Mouse (Mus musculus) limb, embryonic 10.5 days (tissue): ENCODE measurements around the gene Taar2. TPM values are rescaled to one million over a fixed set of nuclear protein-coding genes. Genes with fewer than 3 reads are reported as not detected.
A peak's percentile ranks its signal among the peaks of the same experiment; 100 is the strongest.

Experiments
- DNase-seq: peaks from one replicate; pipeline ENCODE4 v3.0.0-alpha.2; 2017; ENCODE audit warnings: low spot score
- H3K27ac ChIP-seq: fragments of 300-500 bp; sonication (generic); 2 replicates; pipeline ENCODE4 v1.5.1; 2016; ENCODE audit warnings: mild to moderate bottlenecking
- H3K27me3 ChIP-seq: fragments of 300-500 bp; sonication (generic); 2 replicates; pipeline ENCODE4 v1.6.1; 2016; ENCODE audit warnings: low read depth, mild to moderate bottlenecking; ENCODE audit not compliant: poor library complexity, severe bottlenecking
- H3K36me3 ChIP-seq: fragments of 300-500 bp; sonication (generic); 2 replicates; pipeline ENCODE4 v1.6.1; 2016; ENCODE audit warnings: mild to moderate bottlenecking, moderate library complexity
- H3K4me1 ChIP-seq: fragments of 300-500 bp; sonication (generic); 2 replicates; pipeline ENCODE4 v1.6.1; 2016
- H3K4me3 ChIP-seq: fragments of 300-500 bp; sonication (generic); 2 replicates; pipeline ENCODE4 v1.5.1; 2016; ENCODE audit warnings: mild to moderate bottlenecking, moderate library complexity
- H3K9me3 ChIP-seq: fragments of 300-500 bp; sonication (generic); replicated peaks from 2 replicates; pipeline ENCODE4 v1.6.1; 2016; ENCODE audit warnings: mild to moderate bottlenecking
- WGBS: fragments of 180-500 bp; shearing (Covaris S2); methylation state at CpG from one replicate; pipeline ENCODE4 v1.1.7; 2016; 5-methylcytosine and 5-hydroxymethylcytosine counted together
- polyA plus RNA-seq: library from polyadenylated mRNA; unstranded; fragments of >200 nt; fragmentation: Nextera tagmentation; extraction: Ambion mirVana; gene quantifications from 2 replicates; pipeline ENCODE4 v1.2.1, GENCODE M21; 2016

Gene Taar2
- polyA plus RNA-seq, result not detected in 2 replicates

- Histone ChIP-seq H3K4me1 (no peaks in the 10 kb centered on the region), H3K27ac (no peak within 1 kb of the TSS), H3K27me3 (no peaks in the 10 kb centered on the region), H3K36me3 (no peaks in the 10 kb centered on the region), H3K9me3 (no peaks in the 10 kb centered on the region), H3K4me3 (no peak within 1 kb of the TSS)
- DNase-seq, result no peak
- WGBS, result 68% methylated on average over 6 of the region's 6 CpGs
Observed at GRCm38 (mm10) chr10:23938312-23938711, at the start of gene Taar2. Gene Taar2 (plus strand): TSS chr10:23938572.

GRCm38 (mm10) chr10:23892987-23893386 lies 45.4 kb upstream of the Taar2 start:
- Histone ChIP-seq H3K27me3 (no peaks in the 10 kb centered on the region), H3K4me3 (no peak overlapping the region), H3K36me3 (no peaks in the 10 kb centered on the region), H3K9me3 (no peaks in the 10 kb centered on the region), H3K4me1 (peaks cover 6% of the 10 kb centered on the region; the same call in 1 of the 2 replicates), H3K27ac (no peak overlapping the region)
- DNase-seq, result no peak
- 91% methylated on average over 1 of the region's 1 CpGs for whole genome bisulfite sequencing

DNA sequence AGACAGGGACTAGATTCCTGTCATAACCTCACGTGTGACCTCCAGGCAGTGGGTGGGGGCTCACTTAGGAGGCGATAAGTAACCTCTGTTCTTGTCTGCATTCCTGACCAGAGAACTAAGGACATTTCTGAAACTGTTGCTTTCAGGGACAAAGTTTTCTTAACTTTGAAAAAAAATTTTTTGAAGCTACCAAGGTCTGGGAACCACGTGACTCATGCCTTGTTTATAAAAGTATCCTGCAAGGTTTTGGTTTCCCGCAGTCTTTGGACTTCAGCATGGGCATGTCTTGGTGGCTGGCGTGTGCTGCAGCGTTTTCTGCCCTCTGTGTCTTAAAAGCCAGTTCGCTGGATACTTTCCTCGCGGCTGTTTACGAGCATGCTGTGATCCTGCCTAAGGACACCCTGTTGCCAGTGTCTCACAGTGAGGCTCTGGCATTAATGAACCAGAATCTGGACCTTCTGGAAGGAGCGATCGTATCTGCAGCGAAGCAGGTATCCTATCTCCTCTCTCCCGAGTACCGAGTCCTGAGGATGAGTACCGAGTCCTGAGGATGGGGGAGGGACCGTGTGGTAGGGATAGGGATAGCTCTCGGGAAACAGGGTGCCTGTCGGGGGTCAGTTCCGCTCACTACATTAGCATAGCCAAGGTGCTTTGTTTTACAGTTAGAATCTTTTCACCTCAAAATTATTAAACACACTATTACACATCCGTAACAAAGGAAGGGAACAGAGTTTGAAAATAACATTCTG lies 43.6 kb upstream of the Taar2 start, which contains the start of gene Vnn1:
Gene Vnn1, plus strand, starts transcription at position 88 of the 749 bp plus-strand sequence.
- Histone ChIP-seq H3K4me1 (peaks cover 6% of the 10 kb centered on the region; the same call in 1 of the 2 replicates), H3K27me3 (no peaks in the 10 kb centered on the region), H3K4me3 (peak within 1 kb of the TSS; percentile 42), H3K36me3 (no peaks in the 10 kb centered on the region), H3K27ac (no peak within 1 kb of the TSS), H3K9me3 (no peaks in the 10 kb centered on the region)
- no peak for DNase-seq
- 33% methylated on average over 21 of the region's 21 CpGs for WGBS

GRCm38 (mm10) chr10:23895376-23895775 lies 43.0 kb upstream of the Taar2 start:
- Histone ChIP-seq H3K9me3 (no peaks in the 10 kb centered on the region), H3K27me3 (no peaks in the 10 kb centered on the region), H3K4me3 (no peak overlapping the region), H3K36me3 (no peaks in the 10 kb centered on the region), H3K4me1 (peaks cover 6% of the 10 kb centered on the region; the same call in 1 of the 2 replicates), H3K27ac (no peak overlapping the region)
- WGBS, result 84% methylated on average over 7 of the region's 7 CpGs
- DNase-seq, result no peak

GRCm38 (mm10) chr10:23901119-23901518 lies 37.3 kb upstream of the Taar2 start:
- Histone ChIP-seq H3K27me3 (no peaks in the 10 kb centered on the region), H3K27ac (no peak overlapping the region), H3K9me3 (no peaks in the 10 kb centered on the region), H3K36me3 (no peaks in the 10 kb centered on the region), H3K4me1 (no peaks in the 10 kb centered on the region), H3K4me3 (no peak overlapping the region)
- WGBS, result 86% methylated on average over 3 of the region's 3 CpGs
- no peak for DNase-seq

DNA sequence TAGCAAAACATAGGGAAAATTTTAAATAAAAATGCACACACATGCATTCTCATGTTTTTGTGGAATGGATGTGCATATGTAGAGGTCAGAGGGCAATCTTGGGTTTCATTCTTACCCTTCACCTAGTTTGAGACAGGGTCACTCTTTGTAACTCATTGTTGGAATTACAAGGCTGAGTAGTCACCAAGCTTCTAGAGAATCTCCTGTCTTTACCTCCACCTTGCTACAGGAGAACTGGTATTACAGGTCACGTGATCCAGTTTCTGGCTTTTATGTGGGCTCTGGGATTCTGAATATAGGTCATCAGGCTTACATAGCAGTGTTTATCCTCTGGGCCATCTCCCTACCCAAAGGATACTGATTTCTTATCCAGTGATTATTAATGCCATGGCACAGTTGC lies 32.7 kb upstream of the Taar2 start:
- DNase-seq, result no peak
- no peak overlapping the region for H3K4me3 ChIP-seq
- H3K27ac ChIP-seq, result no peak overlapping the region
- no peaks in the 10 kb centered on the region for H3K9me3 ChIP-seq
- H3K4me1 ChIP-seq, result no peaks in the 10 kb centered on the region
- WGBS, result 94% methylated on average over 1 of the region's 1 CpGs
- H3K36me3 ChIP-seq, result no peaks in the 10 kb centered on the region
- no peaks in the 10 kb centered on the region for H3K27me3 ChIP-seq

- 87% methylated on average over 4 of the region's 4 CpGs for WGBS
- H3K9me3 ChIP-seq, result no peaks in the 10 kb centered on the region
- H3K4me3 ChIP-seq, result no peak within 1 kb of the TSS
- no peak within 1 kb of the TSS for H3K27ac ChIP-seq
- H3K4me1 ChIP-seq, result no peaks in the 10 kb centered on the region
- H3K27me3 ChIP-seq, result no peaks in the 10 kb centered on the region
- H3K36me3 ChIP-seq, result no peaks in the 10 kb centered on the region
- no peak for DNase-seq
Observed at GRCm38 (mm10) chr10:23920056-23920455, 18.3 kb upstream of the Taar2 start, which contains the start of gene Taar1. Gene Taar1 (plus strand): TSS chr10:23920356.

DNA sequence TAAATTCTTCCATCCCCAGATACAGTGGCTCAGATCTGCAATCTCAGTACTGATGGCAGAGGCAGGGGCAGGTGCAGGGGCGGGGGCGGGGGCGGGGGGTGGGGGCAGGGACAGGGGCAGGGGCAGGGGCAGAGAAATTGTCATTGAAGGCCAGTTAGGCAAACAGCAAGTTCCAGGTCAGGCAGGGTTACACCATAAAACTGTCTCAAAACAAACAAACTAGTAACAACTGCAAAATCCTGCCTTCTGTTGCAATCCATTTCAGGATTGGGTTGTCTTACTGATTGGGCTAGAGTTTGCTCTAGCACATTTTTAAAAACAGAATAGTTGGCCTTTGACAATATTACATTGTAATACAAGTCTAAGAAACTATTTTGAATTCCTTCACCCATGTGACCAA lies 15.9 kb upstream of the Taar2 start:
- no peak overlapping the region for H3K4me3 ChIP-seq
- H3K4me1 ChIP-seq, result no peaks in the 10 kb centered on the region
- DNase-seq, result no peak
- H3K36me3 ChIP-seq, result no peaks in the 10 kb centered on the region
- 62% methylated on average over 3 of the region's 3 CpGs for whole genome bisulfite sequencing
- H3K9me3 ChIP-seq, result no peaks in the 10 kb centered on the region
- no peak overlapping the region for H3K27ac ChIP-seq
- H3K27me3 ChIP-seq, result no peaks in the 10 kb centered on the region

DNA sequence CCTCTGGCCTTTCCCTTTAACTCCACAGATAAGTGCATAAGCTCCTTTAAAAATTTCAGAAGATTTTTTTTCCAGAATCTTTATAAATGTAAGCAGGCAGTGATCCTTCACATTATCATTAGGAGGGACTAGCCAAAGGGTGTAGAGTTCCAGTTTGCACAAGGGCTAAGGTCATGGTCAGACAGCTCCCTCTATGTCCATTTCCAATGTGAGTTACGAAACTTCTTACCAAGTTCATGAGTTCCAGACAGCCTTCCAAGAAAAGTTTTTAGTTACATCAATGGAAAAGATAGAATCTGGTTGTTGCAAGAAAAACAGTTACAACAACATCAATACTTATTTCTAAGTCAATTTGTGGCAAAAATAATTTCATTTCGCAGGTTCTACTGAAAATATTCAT lies 14.4 kb upstream of the Taar2 start:
- no peak for DNase-seq
- no peaks in the 10 kb centered on the region for H3K4me1 ChIP-seq
- no peaks in the 10 kb centered on the region for H3K36me3 ChIP-seq
- H3K9me3 ChIP-seq, result no peaks in the 10 kb centered on the region
- WGBS, result 89% methylated on average over 2 of the region's 2 CpGs
- H3K4me3 ChIP-seq, result no peak overlapping the region
- H3K27ac ChIP-seq, result no peak overlapping the region
- H3K27me3 ChIP-seq, result no peaks in the 10 kb centered on the region

GRCm38 (mm10) chr10:23937613-23938012 lies 759 bp upstream of the Taar2 start:
- Histone ChIP-seq H3K4me1 (no peaks in the 10 kb centered on the region), H3K36me3 (no peaks in the 10 kb centered on the region), H3K27ac (no peak overlapping the region), H3K4me3 (no peak overlapping the region), H3K9me3 (no peaks in the 10 kb centered on the region), H3K27me3 (no peaks in the 10 kb centered on the region)
- WGBS, result 36% methylated on average over 4 of the region's 4 CpGs
- no peak for DNase-seq

GRCm38 (mm10) chr10:23942465-23942864 lies 4.1 kb downstream of the Taar2 start:
- no peaks in the 10 kb centered on the region for H3K4me1 ChIP-seq
- H3K27ac ChIP-seq, result no peak overlapping the region
- H3K9me3 ChIP-seq, result no peaks in the 10 kb centered on the region
- no peak overlapping the region for H3K4me3 ChIP-seq
- WGBS, result 83% methylated on average over 5 of the region's 5 CpGs
- H3K27me3 ChIP-seq, result no peaks in the 10 kb centered on the region
- DNase-seq, result no peak
- H3K36me3 ChIP-seq, result no peaks in the 10 kb centered on the region

DNA sequence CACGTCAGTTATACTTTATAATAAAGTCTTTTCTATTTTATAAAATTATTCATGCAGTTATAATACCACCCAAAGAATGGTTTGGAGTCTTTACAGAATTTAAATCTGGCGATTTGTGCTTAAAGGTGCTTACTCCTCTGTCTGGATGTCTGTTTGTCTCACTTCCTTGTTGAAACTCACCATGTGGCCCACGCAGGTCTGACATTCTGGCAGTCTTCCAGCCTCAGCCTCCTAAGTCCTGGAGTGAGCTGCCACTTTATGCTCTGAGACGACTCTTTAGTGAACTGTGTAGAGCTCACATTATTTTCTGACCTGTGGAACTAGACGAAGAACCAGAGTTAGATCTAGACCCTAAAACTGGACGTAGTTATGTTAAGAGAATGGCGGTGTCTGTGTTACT lies 9.7 kb downstream of the Taar2 start:
- H3K9me3 ChIP-seq, result no peaks in the 10 kb centered on the region
- WGBS, result 81% methylated on average over 7 of the region's 7 CpGs
- DNase-seq, result no peak

GRCm38 (mm10) chr10:23949508-23950005 lies 11.2 kb downstream of the Taar2 start, which contains the start of gene Taar3:
Gene Taar3 (plus strand): TSS chr10:23949558.
- no peak for DNase-seq
- Histone ChIP-seq H3K27ac (no peak within 1 kb of the TSS), H3K9me3 (no peaks in the 10 kb centered on the region), H3K27me3 (no peaks in the 10 kb centered on the region), H3K4me1 (no peaks in the 10 kb centered on the region), H3K4me3 (no peak within 1 kb of the TSS), H3K36me3 (no peaks in the 10 kb centered on the region)
- 90% methylated on average over 16 of the region's 16 CpGs for WGBS

More for the DNA sequence above, 9.7 kb downstream of the Taar2 start:
- H3K4me3 ChIP-seq, result no peak overlapping the region
- H3K27me3 ChIP-seq, result no peaks in the 10 kb centered on the region
- no peaks in the 10 kb centered on the region for H3K4me1 ChIP-seq
- no peaks in the 10 kb centered on the region for H3K36me3 ChIP-seq
- no peak overlapping the region for H3K27ac ChIP-seq
